Mouse (Mus musculus) spleen, adult 2 months (tissue): ENCODE results near the gene Afap1. TPM values are rescaled to one million over a fixed set of nuclear protein-coding genes. Genes with fewer than 3 reads are reported as not detected.

ENCODE experiments used
- DNase-seq, 2 experiments: peaks; one replicate each; pipeline versions ENCODE4 v3.0.0 to v3.0.0-alpha.2; 2012 to 2021; ENCODE audit warnings: low spot score in 2 of 2, low read depth in 1 of 2
- H3K27ac ChIP-seq: fragments of 200-500 bp; 2 replicates; pipeline ENCODE4 v1.5.1; 2012; ENCODE audit warnings: low read length, inconsistent platforms; ENCODE audit not compliant: insufficient read depth
- H3K27me3 ChIP-seq: fragments of 200-500 bp; 2 replicates; pipeline ENCODE4 v1.6.1; 2012; ENCODE audit warnings: mild to moderate bottlenecking, moderate library complexity, low read length, inconsistent platforms; ENCODE audit not compliant: control insufficient read depth, insufficient read depth
- H3K36me3 ChIP-seq: fragments of 200-500 bp; 2 replicates; pipeline ENCODE4 v1.6.1; 2012; ENCODE audit warnings: mild to moderate bottlenecking, low read length, inconsistent platforms; ENCODE audit not compliant: control insufficient read depth, insufficient read depth
- H3K4me1 ChIP-seq: fragments of 200-500 bp; 2 replicates; pipeline ENCODE4 v1.6.1; 2011; ENCODE audit warnings: inconsistent platforms; ENCODE audit not compliant: control insufficient read depth, insufficient read depth, insufficient read length
- H3K4me3 ChIP-seq: fragments of 200-500 bp; 2 replicates; pipeline ENCODE4 v1.5.1; 2011; ENCODE audit warnings: mild to moderate bottlenecking, inconsistent platforms; ENCODE audit not compliant: insufficient read depth, insufficient read length; ENCODE audit errors: extremely low read depth
- CTCF ChIP-seq: fragments of 200-500 bp; IDR thresholded peaks from 2 replicates; pipeline ENCODE4 v1.5.1; 2011; ENCODE audit warnings: mild to moderate bottlenecking, inconsistent platforms; ENCODE audit not compliant: insufficient read depth, insufficient read length, insufficient replicate concordance; ENCODE audit errors: extremely low read depth
- POLR2A ChIP-seq: fragments of 200-500 bp; IDR thresholded peaks from 2 replicates; pipeline ENCODE4 v1.6.1; 2011; ENCODE audit warnings: low read depth, low read length, inconsistent platforms
- WGBS: fragments of 180-500 bp; shearing (Covaris S2); methylation state at CpG from one replicate; pipeline ENCODE4 v1.1.7; 2018; 5-methylcytosine and 5-hydroxymethylcytosine counted together
- polyA plus RNA-seq: library from polyadenylated mRNA; depleted of rRNA; stranded (reverse); fragments of >200 nt; gene quantifications from 2 replicates; pipeline ENCODE4 v1.2.3, GENCODE M21; 2012; rRNA removed

Gene Afap1
- polyA plus RNA-seq, 1 experiment = 4.5 TPM

- no peak for TF ChIP-seq CTCF
- TF ChIP-seq POLR2A = no peak
- Histone ChIP-seq H3K36me3 (no peaks in the 10 kb centered on the region), H3K4me1 (no peaks in the 10 kb centered on the region), H3K27me3 (no peaks in the 10 kb centered on the region), H3K27ac (no peak overlapping the region), H3K4me3 (no peak overlapping the region)
- DNase-seq = no peak
- 87% methylated on average over 4 of the region's 4 CpGs for WGBS
Measured at GRCm38 (mm10) chr5:36025076-36025475, 132.0 kb downstream of the Afap1 start.

- TF ChIP-seq CTCF = peak; percentile 68; the same call in 1 of the 2 replicates
- TF ChIP-seq POLR2A = no peak
- peak; percentile 22 to 30 for DNase-seq
- Histone ChIP-seq H3K4me3 (no peak overlapping the region), H3K27ac (no peak overlapping the region), H3K36me3 (no peaks in the 10 kb centered on the region), H3K27me3 (no peaks in the 10 kb centered on the region), H3K4me1 (no peaks in the 10 kb centered on the region)
- WGBS = 57% methylated on average over 8 of the region's 8 CpGs
Measured at GRCm38 (mm10) chr5:36033531-36034426, 140.7 kb downstream of the Afap1 start.

- H3K27me3 ChIP-seq = no peaks in the 10 kb centered on the region
- no peak for DNase-seq
- H3K4me3 ChIP-seq = no peak overlapping the region
- no peak for TF ChIP-seq CTCF
- no peak overlapping the region for H3K27ac ChIP-seq
- H3K36me3 ChIP-seq = no peaks in the 10 kb centered on the region
- WGBS = 90% methylated on average over 5 of the region's 5 CpGs
- H3K4me1 ChIP-seq = no peaks in the 10 kb centered on the region
Measured at GRCm38 (mm10) chr5:36039596-36039995, 146.5 kb downstream of the Afap1 start.

GRCm38 (mm10) chr5:36040398-36041235, 147.5 kb downstream of the Afap1 start:
- no peak for DNase-seq
- Histone ChIP-seq H3K27me3 (no peaks in the 10 kb centered on the region), H3K4me1 (no peaks in the 10 kb centered on the region), H3K36me3 (no peaks in the 10 kb centered on the region), H3K27ac (no peak overlapping the region), H3K4me3 (no peak overlapping the region)
- 60% methylated on average over 13 of the region's 13 CpGs for WGBS
- TF ChIP-seq CTCF (no peak), POLR2A (no peak)

DNA sequence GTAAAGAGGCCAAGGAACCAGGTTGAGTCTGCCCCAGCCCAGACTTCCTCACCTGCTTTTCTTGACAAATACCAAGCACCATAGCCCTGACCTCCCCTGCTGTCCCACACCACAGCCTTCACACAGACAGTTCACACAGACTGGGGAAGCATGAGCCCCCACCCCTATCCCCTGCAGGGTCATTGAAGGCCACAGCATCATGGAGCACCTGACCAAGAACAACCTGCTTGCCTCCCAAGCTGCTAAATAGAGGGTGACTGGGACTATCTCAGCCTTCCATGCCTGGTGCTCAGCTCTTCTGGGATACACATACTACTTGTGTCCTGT, 148.1 kb downstream of the Afap1 start:
- Histone ChIP-seq H3K36me3 (no peaks in the 10 kb centered on the region), H3K4me1 (no peaks in the 10 kb centered on the region), H3K4me3 (no peak overlapping the region), H3K27me3 (no peaks in the 10 kb centered on the region), H3K27ac (no peak overlapping the region)
- no peak for TF ChIP-seq POLR2A
- TF ChIP-seq CTCF = no peak
- no peak for DNase-seq

DNA sequence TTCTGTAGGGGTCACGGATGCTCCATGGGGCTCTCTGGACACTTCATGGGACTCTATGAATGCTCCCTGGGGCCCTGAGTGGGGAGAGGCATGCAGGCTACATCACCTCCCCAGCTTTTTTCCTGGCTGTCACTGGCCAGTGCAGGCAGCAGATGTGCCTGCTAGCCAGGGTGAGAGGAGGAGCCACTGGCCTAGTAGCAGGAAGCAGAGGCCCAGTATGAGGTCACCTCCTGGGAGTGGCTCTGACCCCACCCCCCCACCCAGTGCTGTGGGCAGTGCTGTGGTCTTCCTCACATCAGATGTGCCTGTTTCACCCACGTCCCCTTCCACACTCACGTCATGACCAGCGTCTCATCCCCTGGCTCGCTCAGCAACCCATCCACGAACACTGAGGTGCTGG, 148.6 kb downstream of the Afap1 start:
- WGBS = 70% methylated on average over 6 of the region's 6 CpGs
- DNase-seq = no peak

DNA sequence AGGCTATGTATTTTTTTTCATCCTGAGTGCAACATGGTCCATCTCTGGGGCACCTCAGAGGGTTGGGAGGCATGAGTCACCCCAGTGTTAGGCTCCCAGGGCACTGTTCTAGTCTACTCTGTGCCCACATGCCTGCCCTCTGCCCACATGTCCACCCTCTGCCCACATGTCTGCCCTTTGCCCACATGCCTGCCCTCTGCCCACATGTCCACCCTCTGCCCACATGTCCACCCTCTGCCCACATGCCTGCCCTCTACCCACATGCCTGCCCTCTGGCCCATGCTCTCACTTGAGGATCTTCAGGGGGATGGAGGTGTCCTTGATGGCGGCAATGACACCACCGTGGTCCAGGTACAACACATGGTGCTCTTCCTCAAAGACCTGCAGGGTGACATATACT, 150.0 kb downstream of the Afap1 start:
- Histone ChIP-seq H3K36me3 (no peaks in the 10 kb centered on the region), H3K27me3 (no peaks in the 10 kb centered on the region), H3K4me3 (no peak overlapping the region), H3K27ac (no peak overlapping the region), H3K4me1 (no peaks in the 10 kb centered on the region)
- DNase-seq = no peak
- WGBS = 83% methylated on average over 2 of the region's 2 CpGs
- TF ChIP-seq POLR2A = no peak
- TF ChIP-seq CTCF = no peak

More for the DNA sequence above, 148.6 kb downstream of the Afap1 start:
- Histone ChIP-seq H3K27me3 (no peaks in the 10 kb centered on the region), H3K27ac (no peak overlapping the region), H3K4me1 (no peaks in the 10 kb centered on the region), H3K4me3 (no peak overlapping the region), H3K36me3 (no peaks in the 10 kb centered on the region)
- TF ChIP-seq POLR2A = no peak
- no peak for TF ChIP-seq CTCF

Other genes with a start within 250 kb of the Afap1 start
- 20.6 and 22.7 TPM in 2 replicates for gene Htra3, start 213.5 kb upstream of the Afap1 start, polyA plus RNA-seq
- 10.7 and 12.9 TPM in 2 replicates for gene Sh3tc1, start 153.3 kb upstream of the Afap1 start, polyA plus RNA-seq
- 5.1 and 5.7 TPM in 2 replicates for gene Ablim2, start 135.4 kb upstream of the Afap1 start, polyA plus RNA-seq